Mouse (Mus musculus) embryo, embryonic 9.5 days (tissue): ENCODE results near the gene Orm3.

Experiments used
- DNase-seq: peaks from one replicate; pipeline ENCODE4 v3.0.0-alpha.2; 2017; ENCODE audit errors: extremely low spot score

The Orm3 gene

DNA sequence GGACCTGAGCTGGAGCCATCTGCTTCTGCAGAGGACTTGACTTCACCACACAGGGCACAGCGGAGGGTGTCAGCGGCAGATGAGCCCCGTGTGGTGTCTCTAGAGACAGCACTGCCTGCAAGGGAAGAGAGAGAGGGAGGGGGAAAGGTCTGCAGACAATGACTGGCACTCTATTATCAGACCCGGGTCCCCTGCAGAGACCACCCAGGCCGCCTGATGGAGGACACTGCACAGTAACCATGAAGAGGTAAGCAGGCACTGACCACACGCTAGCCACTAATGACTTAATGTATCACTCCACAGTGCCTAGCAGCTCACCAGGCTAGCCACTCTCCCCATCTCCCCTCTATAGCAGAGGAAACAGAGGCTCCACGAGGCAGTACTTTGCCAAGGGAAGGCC, 14.9 kb downstream of the Orm3 start:
- DNase-seq, result no peak

GRCm38 (mm10) chr4:63371890-63372289, 15.9 kb downstream of the Orm3 start:
- peak; percentile 36 for DNase-seq

DNA sequence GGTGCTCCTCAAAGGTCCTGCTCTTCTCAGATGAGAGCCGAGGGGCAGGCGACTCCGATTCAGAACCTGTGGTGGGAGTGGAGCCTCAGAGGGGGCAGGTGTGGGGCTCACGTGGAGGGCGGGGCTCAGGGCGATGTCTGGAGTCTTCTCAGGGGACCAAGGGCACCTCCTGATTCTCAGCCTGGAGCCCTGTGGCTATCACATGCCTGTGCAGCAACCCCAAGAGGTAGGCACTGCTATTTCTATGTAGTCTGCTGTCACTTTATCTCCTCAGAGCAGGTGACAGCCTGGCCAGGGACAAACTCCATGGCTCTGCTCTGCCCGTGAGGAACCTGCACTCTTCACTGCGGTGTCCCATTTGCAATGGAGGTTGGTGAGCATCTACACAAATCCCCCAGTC, 17.4 kb downstream of the Orm3 start:
- DNase-seq, result no peak

GRCm38 (mm10) chr4:63374331-63374730, 18.4 kb downstream of the Orm3 start:
- DNase-seq, result no peak

- DNase-seq, result no peak
Measured at GRCm38 (mm10) chr4:63375367-63375766, 19.4 kb downstream of the Orm3 start.

DNA sequence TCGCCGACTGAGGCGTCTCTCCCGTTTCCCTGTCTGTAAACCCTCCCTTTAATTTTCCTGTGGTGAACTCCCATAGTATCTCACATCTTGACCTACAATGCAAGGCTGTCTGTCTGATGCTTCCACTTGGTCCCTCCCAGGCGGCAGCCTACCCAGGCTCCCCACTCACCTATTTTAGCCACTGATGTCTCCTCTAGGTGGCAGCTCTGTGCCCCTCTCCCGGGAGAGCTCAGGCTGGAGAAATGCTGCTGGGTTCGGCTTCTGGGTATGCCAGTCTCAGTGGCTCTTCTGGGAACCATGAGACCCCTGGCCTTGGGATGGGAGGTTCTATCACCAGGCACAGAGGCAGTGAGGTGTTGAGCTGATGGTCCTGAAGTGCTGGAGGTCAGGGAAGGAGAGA, 21.5 kb downstream of the Orm3 start:
- DNase-seq, result no peak

DNA sequence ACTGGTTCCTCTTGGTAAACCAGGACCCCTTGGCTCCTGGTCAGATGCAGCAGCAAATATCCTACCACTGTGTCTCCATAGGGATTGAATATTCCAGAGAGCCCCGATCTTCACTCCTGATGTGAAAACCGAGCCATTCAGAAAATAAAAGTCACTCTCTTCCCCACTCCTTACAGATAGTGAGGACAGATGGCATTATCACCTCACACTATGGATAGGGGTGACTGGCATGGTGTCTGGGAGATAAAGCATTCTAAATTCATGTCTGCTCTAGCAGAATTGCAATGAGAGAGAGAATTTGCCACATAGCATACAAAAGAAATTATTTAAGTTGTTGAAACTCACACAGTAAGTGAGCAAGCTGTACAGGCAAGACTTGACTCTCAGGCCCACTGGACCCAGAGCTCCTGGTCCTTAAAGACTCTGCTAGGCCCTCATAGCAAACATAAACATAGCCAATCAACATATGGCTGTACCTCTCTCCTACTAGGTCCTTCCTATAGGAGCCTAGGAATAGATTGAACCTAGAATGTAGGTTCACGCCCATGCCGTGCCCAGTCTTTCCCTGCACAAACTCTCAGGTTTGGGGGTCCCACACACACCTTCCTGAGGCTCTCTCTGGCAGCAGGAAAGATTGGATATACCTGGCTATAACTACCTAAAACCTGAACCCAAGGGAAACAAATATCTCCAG, 26.9 kb downstream of the Orm3 start:
- DNase-seq, result no peak

DNA sequence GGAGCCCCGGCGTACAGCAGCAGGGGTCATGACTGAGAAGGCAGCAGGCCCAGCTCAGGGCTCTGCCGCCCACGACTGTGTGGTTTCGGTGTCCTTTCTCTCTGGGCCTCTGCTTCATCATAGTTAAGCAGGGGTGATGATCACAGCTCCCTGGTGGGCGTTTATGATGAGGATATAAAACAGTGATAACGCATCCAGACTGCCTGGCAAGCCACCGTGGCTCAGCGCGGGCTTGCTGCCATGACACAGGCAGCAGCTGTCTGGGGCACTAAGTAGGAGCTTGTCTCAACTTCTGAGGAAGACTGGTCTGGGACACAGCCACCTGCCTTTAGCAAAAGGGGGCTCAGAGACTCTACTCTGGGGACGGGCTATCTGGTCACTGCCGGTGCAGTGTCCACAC, 27.5 kb downstream of the Orm3 start:
- no peak for DNase-seq

- no peak for DNase-seq
Measured at GRCm38 (mm10) chr4:63384262-63384661, 28.3 kb downstream of the Orm3 start.

GRCm38 (mm10) chr4:63385253-63385652, 29.3 kb downstream of the Orm3 start:
- DNase-seq, result no peak

DNA sequence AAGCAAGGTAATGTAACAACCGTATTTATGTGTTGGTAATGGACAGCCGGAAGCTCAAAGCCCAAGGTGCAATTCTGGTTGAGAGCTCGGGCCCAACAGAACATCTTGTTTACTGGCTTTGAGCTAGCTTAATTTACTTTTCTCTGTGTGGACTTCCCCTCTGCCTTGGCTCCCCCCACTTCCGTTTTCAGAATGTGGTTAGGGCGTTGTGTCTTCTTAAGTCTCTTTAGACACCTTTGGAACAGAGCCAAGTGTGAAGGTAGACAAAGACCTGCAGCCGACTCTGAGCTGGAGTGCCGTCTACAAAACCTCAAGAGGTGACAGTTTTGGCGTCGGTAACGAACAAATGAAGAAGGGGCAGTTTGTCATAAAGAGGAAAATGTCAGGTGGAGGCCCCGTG, 29.8 kb downstream of the Orm3 start:
- DNase-seq, result no peak

GRCm38 (mm10) chr4:63388029-63388428, 32.1 kb downstream of the Orm3 start:
- no peak for DNase-seq

DNA sequence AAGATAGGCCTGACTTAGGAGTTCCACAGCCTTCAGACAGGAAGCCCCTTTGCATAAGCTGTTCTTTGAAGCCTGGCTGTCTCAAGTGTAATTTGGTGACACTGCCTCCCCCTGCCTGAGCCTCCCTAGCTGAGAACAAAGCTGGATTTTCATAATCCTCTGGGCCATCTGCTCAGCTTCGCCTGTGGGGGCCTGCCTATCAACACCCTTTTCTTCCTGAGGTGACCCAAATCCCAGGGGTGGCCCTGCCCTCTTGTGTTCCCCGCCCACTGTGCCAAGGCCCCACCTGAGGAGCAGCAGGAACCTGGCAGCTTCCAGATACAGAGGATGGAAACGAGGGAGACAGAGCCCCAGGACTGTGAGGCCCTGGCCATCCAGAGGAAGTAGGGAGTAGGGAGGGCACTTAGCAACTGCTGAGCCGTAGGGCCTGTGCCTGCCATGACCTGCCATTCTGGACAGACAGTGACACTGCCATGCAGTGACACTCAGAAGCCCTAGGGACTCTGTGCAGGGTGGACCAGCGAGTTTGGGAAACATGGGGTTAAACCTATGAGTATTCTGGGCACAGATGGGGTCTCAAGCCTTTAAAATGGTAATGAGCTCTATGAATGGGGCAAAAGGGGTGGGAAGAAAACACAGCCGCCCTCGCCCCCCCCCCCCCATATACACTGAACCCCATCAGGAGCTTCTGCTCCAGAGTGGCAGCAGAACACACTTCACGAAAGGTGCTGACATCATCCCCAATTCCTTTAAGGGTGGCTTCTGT, 33.3 kb downstream of the Orm3 start:
- no peak for DNase-seq

- DNase-seq, result no peak
Measured at GRCm38 (mm10) chr4:63389887-63390528, 34.0 kb downstream of the Orm3 start.

DNA sequence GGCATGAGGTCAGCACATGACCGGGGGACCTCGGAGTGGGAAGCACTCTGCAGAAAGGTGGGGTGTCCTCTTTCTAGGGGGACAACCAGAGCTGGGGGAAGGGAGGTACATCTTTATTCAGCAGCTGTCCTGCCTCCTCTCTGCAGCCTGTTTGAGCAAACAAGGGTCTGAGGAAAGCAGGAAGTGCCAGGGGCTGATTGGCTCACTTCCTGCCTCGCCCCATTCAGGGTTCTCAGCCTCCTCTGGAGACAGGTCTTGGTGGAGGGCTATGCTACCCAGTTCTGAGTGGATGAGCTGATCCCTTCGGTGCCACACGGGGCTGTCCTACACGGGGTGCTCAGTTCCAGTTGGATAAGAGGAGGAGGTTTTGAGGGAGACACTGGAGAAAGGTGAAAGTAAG, 35.4 kb downstream of the Orm3 start:
- DNase-seq, result no peak

DNA sequence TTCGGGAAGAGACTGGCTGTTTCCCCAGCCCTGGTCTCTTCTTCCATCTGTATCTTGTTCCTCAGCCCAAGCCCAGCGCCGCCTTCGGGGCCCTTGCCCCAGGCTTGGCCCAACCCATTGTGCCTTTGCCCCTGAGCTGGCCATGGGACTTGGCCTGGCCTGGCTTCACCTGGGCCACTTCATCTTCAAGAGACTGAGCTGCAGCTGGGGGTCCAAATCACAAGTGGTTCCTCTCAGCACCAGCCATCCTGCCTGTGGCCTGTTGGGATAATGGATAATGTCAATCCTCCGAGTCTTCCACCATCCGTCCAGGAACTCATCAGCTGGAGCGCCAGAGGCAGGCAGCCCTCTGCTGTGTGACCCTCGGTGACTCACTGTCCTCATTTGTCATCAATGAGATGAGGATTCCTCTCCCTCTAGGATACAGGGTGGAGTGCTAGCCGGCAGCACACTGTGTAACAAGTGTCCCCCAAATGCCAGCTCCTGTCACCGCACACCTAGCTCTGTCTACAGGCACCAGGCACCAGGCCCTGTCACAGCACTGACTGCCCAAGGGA, 42.1 kb downstream of the Orm3 start:
- no peak for DNase-seq

- no peak for DNase-seq
Measured at GRCm38 (mm10) chr4:63398854-63399609, 43.1 kb downstream of the Orm3 start.

DNA sequence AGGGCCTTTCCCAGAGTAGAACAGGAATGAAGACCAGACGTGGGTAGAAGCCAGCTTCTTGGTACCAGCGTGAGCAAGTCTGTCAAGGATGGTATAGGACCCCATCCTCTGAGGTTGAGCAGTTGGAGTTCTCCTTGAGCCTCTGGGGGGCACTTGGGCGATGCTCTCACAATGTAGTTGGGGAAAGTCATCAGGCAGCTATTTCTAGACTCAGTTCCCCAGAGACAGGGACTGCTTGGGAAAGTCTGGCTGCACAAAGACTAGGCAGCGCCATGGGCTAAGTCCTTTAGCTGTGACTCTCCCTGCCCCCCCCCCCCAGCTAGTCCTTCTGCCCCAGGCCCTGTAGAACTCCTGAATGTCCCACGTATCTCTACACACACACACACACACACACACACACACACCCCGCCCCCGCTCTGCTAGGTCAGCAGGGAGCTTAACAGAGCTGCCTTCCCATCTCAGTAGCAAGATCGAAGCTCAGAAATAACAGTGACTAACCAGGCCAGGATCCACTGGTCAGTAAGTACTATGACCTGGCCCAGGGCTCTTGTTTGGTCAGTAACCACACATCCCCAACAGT, 43.8 kb downstream of the Orm3 start:
- DNase-seq, result no peak

DNA sequence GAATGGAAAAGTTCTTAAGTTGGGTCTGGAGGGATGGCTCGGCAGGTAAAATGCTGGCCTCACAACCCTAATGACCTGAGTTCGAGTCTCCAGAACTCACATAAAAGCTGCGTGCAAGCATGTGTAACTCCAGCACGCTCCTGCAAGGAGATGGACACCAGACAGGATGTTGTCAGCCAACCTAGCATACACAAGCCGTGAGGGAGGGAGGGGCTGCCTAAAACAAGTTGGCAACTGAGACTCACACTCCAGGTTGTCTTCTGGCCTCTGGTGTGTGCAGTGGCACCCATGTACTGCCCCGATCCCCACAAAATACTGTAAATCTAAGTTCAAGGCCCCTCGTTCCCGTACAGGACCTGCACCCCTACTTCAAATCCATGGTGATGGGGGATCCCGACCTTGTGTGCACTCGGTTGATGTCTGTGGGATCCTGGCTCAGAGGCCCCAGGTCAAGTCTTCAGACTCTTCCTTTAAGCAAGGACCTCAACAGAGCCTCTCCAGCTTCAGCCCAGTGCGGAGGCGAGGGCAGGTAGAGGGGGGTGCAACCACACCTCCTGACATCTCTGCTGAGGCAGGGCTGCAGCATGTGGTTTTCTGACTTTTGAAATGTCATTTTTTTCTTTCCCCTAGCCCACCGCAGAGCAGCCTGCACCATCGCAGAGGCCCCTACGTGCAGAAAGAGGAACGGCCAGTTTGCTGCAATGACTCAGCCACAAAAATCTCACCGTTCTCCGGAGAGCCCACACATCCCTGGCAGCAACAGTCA, 44.8 kb downstream of the Orm3 start:
- no peak for DNase-seq

DNA sequence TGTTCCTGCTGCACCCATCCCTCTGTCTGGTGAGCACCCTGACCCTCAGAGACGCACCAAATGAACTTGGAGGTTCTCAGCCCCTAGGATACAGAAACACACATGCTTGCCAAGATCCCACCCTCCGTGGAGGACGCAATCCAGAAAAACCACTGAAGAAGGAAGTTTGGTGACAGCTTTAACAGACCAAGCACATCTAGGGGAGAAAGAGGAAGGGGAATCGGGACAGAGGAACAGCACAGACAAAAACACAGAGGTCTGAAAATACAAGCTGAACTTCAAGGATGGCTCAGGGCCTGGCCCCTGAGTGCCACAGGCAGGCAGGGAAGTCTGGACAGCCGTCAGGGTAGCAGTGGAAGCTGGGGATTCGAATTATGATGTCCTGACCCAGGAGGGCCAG, 45.7 kb downstream of the Orm3 start:
- no peak for DNase-seq

DNA sequence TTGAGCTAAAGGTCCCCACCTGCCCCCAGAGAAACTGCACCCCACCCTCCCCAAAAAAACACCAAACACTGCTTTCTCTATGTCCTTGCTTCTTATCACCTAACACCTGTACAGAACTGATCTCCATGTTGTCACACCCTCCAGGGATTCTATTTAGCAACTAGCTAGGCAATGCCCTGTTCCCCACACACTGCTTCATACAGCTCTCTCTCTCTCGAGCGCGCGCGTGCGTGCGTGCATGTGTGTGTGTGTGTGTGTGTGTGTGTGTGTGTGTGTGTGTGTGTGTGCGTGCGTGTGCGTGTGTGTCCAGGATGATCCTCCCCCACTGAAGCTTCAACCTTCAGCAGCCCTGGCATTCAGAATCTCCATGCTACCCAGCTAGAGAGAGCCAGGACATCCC, 46.1 kb downstream of the Orm3 start:
- DNase-seq, result no peak
